Mouse (Mus musculus) layer of hippocampus, adult 11-12 months (tissue): ENCODE data around the gene Snip1.

Experiments used
- DNase-seq: peaks from one replicate; pipeline ENCODE4 v3.0.0; 2022; ENCODE audit warnings: low spot score

Snip1 gene

DNA sequence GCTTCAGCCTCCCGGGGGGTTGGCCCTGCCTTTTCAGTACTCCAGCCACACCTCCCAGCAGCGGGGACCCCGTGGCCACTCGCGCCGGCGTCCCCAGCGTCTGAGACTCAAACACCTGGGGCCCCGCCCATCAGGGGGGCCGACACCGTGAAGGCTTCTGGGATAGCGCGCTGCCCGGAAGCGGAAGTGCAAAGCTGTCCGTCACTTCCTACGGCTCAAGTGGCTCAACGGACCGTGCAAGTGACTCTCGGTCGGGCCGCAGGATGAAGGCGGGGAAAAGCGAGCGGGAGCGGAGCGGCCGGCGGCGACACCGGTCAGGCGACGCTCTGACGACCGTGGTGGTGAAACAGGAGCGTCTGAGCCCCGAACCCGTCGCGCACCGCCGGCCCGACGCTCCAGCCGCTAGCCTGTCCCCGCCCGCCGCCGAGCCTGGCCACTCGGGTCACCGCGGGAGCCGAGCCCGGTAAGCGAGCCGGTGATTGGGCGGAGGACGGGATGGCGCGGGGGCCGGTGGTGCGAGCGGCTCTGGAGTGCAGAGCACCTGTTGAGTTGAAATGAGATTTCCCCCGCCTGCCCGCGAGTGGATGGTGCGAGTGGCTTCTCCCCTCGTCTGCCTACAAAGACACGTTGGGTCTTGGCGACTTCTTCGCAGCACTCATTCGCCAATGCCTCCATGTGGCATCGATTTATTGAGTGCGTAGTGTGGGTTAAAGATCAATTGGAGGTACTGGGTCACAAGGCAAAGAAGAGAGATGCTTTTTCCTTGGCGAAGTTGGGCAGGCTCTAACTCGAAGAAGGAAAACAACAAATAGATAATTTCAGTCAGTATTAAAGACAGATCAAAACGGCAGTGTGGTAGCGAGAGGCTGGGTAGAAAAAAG lies at the start of gene Snip1:
TSS of gene Snip1 (plus strand) at position 183 of the 881 bp plus-strand sequence.
- peak; percentile 93 for DNase-seq

DNA sequence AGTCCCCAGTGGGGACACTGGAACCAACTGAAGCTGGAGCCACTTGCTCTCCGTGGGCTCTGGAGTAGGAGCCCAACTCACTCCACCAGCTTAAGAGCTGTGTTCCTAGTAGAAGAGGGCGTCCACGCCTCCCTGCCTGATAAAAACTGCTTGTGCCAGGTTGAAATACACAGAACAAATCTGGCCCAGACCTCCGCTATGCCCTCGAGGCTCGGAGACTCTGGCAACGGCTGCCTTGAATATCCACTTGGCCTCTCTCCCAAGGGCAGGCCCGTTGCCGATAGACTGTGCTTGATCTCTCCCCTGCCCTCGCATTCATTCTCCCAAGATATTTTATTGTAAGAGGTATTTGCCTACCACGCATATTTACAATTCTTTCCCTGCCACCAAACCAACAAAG lies 49.0 kb upstream of the Snip1 start:
- no peak for DNase-seq

DNA sequence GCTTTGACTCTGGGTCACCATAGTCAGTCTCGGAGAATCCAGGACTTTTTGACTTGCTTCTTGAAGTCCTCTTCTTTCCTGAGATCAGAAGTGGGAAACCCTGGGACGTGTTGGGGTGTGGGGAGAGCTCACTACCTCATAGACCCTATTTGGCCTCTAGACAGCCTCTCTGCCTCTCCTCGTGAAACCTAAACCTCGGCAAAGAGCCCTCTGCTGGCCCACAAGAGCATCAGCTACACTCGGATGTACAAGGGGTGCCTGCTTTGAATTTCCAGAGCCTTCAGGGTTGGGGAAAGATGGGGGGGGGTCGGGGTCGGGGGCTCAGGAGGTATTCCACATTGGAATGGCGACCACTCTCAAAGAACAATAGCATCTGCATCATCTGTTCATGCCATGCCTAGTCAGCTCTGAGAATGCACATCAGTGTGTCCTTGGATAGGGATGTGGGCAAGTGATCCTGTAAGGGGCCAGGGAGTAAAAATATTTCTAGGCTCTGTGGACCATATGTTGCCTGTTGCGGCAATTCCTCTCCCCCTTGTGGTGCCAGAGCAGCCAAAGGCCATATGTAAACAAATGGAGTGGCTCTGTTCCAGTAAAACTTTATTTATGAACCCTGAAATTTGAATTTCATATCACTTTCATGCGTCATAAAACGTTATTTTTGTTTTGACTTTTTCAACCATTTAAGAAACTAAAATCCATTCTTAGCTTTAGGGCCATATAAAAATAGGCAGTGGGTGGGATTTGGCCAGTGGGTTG lies 45.5 kb upstream of the Snip1 start:
- DNase-seq: no peak

DNA sequence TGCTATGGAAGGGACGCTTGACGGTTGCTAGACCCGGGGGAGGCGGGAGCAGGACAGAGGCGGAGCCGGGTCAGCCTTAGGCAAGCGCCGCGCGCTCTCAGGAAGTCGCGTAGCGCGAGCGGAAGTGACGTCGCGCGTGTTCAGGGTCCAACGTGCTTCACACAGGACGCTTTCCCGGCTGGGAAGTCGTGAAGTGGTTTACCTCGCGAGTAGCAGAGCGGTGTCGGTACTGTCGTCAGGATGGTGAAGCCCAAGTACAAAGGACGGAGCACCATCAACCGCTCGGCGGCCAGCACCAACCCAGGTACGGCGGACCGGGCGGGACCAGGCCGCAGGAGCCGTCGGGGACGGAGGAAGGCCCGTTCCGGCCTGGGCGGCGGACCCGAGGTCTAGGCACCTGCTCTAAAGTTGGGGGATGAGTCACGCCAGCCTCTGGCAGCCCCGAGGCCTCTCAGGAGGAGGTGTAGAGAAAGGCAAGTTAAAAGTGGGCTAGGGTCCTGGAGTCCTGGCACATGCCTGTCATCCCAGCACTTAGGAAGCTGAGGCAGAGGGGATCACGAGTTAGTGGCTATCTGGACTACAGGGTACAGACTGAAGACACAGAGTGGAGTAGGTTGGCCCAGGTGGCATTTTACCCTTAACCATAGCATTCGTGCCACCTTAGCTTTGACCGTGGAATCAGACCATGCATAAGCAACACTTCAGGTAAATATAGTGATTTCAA lies 36.4 kb upstream of the Snip1 start:
- peak; percentile 92 for DNase-seq

DNA sequence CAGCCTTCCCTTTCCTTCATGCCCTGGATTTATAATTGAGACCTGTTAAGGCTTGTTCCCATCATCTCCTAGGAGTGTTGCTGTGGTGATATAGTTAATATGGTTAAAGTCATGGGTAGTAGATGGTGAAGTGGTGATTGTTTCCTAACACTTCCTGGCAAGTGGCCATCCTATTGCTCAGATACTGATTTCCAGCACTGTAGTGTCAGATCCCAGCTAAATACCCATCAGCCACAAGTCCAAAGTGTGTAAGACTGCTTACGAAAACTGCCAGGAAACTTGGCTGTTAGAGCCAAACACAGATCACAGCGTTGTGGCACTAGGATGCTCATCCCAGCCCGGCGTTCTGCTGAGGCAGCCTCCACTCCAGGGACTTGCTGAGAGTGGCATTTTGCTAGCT lies 32.1 kb upstream of the Snip1 start:
- no peak for DNase-seq

DNA sequence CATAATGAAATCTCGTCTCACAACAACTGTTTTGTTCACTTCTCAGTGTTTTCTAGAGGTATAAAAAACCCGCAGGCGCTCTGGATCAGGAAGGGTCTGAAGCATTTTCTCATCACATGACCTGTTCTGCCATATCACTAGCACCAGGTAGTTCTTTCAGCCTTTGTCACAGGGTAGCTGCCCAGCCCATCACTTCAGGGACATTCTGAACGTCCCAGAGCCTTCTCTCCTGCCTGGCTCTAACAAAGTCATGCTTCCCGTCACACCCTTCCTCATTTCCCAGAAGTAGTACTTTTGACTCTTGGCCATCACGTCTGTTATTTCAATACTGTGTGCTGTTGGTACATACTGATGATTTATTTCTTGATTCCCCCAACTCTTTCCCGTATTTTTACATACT lies 22.0 kb upstream of the Snip1 start:
- DNase-seq: no peak

DNA sequence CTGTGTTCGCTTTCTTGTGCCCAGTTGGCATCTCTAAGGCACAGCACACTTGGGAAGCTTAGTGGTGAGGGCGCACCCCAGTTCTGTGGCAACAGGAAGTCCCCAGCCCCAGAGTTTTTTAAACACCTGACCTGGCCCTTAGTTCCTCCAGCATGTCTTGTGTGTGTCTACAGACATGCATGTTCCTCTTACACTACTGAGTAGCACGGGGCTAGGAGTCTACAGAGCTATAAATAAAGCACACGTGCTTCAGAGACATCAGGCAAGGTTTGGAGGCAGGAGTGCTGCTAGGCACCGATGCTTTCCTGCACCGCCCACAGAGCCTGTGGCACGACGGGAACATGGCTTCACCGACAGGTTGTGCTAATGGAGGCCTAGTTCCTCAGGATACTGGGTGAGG lies 11.1 kb upstream of the Snip1 start:
- DNase-seq: no peak

DNA sequence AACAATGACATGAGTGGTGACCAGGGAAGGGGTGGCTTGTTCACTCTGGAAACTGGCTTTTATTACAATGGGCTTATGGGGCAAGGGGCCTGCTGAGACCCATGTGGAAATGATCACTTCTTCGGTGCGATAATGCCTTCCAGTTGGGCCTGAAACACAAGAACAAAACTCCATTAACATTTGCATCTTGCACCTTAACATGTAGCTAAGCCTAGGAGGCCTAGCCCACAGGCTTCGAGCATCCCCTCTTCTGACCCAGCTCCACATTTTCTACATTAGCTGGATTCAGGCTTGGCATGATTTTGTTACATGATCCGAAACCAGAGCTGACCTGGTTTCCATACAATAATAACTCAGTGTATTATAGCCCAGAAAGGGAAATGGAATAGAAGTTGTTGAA lies 10.0 kb upstream of the Snip1 start:
- DNase-seq: no peak

DNA sequence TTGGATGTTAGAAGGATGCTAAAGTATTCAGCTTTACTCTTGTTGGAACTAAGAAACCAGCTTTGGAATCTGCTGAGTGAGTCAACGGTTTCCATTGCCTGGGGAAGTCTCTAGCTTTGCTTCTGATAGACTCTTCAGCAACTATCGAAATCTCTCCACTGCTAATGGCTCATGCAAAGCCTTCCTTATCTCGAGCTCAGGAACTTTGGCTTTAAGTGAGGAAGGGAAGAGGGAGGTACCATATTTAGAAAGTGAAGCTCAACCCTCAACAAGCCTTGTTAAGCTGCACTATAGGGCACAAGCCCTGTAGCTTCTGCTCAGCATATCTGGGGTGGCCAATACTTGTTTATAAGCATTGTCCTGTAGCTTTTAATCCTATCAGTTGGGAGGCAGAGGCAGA lies 9.2 kb upstream of the Snip1 start:
- DNase-seq: no peak

DNA sequence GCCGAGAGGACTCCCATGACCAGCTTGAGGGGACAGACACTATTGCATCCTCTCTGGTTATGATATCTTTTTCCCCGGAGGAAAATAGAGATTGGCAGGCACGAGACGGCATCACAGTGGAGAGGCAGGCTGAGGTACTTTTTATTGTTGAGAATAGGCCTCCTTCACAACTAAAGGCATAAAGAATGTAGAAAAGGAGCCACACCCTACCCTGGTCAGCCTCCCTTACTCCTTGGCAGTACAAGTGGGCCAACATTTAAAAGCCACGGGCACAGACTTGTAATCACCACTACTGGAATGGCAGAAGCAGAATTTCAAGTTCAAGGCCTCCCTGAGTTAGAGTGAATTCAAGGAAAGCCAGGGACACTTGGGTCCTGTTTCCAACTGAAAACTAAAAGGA lies 8.4 kb upstream of the Snip1 start:
- DNase-seq: no peak

DNA sequence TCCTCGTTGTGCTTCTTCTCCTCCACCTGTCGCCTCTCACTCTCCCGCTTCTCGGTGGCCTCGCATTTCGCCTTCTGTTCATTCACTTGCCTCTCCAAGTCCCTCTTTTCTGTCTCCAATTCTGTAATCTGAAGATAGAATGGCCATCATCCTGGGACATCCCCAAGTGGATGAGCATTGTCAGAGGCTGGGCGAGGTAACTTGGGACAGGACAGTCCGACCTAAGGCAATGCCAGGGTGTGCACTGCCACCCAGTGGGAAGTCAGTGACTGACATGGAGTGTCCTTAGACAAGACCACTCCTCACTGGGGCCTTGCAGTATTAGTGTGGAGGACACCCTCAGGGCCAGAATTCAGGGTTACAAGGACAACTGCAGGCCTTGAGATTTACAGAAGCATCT lies 7.4 kb upstream of the Snip1 start:
- peak; percentile 70 for DNase-seq

DNA sequence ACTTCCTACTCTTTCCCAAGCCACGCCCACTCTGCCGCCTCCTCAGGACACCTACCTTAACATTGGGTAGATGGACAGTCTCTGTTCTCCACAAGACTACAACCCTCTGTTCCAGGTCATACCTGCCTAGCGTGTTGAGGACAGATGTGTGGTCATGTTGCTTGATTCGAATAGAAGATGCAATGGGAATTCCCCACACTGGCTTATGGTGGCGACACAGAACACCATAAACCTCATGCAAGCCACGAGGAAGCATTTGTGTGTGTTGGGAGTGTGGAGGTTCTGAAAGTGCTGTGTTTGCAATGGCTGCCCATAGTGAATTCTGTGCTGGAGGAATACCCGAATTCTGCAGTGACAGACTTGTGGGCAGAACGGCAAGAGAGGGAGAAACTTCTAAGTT lies 2.6 kb upstream of the Snip1 start:
- DNase-seq: no peak

DNA sequence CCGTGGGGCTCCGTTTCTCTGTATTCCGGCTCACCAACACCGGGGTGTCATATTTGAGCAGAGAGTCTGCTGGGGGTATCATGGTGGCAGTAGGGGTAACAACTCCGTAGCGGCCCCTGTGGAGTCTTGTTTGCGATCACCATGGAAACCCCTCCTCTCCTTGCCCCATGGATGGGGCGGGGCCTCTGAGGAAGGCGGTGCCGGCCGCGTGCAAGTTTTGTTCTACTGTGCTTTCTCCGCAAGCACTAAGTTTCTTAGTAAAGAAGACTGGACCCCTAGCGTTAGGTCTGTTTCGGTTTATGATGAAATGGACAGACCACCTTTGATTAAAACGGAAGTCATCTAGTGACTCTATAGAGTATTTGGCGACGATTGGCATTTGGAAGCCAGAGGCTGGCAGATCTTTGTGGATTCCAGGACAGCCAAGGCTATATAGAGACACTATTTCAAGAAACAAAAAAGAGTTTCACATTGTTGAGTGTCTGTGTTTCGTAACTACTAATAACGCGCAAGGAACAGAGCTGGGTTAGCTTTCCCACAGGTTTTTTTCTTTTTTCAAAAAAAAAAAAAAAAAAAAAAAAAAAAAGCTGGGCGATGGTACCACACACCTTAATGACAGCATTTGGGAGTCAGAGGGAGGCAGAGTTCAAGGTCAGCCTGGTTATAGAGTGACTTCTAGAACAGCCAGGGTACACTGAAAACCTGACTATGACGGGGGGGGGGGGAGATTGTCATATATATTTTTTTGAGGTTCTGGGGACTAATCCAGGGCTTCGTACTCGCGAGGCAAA lies 760 bp upstream of the Snip1 start, which contains the start of gene Dnali1:
TSS of gene Dnali1 (minus strand) at position 187 of the 791 bp plus-strand sequence.
- DNase-seq: peak; percentile 35

DNA sequence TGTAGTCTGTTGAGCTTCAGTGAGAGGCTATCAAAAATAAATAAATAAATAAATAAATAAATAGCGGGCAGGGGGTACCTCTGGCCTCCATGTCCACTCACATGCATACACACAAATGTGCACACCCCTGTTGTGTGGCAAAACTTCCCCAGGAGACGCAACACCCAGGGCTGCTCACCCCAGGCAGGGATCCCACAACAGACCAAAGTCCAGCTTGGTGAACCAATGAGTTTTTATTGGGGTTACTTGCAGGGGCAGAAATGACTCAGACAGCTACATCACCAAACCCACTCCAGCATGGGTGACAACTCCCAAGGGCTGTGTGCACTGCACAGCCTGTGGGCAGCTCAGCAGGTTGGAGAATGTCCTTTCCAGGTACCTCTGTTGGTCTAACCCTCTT lies 11.2 kb downstream of the Snip1 start:
- no peak for DNase-seq

DNA sequence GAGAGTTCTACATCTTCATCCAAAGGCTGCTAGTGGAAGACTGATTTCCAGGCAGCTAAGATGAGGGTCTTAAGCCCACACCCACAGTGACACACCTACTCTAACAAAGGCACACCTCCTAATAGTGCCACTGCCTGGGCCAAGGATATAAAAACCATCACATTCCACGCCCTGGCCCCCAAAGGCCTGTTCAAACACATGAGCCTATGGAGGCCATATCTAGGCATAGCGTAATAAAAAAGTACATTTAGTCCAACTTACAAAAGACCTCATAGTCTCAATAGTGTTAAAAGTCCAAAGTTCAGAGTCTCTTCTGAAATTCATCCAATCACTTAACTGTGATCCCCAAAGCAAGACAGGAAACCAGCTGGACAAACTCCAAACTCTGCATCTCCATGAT lies 12.2 kb downstream of the Snip1 start:
- no peak for DNase-seq

DNA sequence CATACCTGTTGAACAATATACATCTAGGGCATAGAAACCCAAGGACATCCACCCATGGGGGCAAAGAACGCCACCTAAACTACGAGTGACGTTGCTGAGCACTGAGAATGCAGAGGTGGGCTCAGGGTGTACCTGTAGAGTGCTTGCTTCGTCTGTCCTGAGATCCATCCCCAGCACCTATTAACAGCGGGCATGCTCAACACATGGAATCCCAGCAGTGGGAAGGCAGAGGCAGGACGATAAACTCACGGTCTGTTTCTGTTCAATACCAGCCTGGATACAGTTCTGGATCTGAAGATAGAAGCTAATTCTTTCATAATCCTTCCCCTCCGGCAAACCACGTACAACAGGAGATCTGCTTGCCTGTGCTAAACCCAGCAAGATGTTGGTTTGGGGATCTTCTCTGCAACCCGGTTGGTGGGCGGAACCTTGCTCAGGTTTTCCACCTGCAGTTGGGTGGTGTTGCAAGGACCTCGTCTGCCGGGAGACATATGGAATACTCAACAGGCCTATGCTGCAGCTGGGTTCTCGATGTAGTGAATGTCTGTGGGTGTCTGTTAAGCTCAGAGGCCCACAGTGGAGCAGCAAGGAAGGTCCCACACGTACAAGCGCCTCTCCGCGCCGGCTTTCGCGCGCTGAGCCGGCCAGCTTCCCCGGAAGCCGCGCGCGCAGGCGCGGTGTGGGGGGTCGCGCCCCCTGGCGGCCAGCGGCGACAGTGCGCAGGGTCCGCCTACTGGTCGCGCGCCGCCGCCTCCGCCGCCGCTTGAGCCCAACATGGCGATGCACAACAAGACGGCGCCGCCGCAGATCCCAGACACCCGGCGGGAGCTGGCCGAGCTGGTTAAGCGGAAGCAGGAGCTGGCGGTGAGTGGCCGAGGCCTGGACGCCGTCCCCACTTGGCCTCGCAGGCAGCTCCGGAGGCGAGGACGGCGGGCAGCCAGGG lies 18.2 kb downstream of the Snip1 start, which contains the start of gene Meaf6:
TSS of gene Meaf6 (plus strand) at position 732 of the 943 bp plus-strand sequence.
- peak; percentile 93 for DNase-seq

DNA sequence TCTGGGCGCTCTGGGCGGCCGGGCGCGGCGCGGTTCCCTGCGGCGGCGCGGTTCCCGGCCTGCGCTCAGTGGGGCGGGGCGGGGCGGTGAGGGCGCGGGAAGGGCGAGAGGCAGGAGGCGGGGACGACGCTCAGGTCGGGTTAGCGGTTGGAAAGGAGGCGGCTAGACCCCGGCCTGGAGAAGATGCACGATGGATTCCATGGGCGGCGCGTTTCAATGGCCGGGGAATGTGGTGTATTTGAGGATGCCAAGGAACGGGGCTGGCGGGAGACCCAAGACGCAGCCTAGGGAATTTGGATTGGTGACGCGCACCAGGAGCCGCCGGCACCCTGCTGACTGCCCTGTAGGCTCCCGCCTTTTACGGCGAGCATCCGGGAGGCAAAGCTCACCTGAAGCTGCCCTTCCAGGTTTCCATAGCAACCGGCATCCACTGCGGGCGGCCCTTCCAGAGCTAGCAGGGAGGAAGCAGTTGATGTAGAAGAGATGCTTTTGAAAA lies 18.9 kb downstream of the Snip1 start:
- DNase-seq: peak; percentile 57

DNA sequence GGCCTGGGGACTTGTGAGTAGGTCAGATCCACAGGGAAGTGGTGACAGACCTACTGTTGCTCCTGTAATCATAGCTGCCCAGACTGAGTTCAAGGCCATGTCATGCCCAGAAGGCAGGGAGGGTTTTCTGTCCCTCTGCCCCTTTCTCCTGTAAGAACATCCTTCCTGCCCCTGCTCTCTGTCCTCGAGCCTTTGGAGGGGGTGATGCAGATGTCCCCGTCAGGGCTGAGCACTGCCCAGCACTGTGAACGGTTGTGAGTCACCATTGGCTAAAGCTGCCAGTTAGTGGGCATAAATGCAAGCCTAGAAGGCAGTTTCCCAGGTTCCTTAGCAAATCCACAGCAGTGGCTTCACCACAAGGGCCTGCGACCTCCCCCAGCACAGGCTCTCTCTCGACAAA lies 26.6 kb downstream of the Snip1 start:
- DNase-seq: no peak

DNA sequence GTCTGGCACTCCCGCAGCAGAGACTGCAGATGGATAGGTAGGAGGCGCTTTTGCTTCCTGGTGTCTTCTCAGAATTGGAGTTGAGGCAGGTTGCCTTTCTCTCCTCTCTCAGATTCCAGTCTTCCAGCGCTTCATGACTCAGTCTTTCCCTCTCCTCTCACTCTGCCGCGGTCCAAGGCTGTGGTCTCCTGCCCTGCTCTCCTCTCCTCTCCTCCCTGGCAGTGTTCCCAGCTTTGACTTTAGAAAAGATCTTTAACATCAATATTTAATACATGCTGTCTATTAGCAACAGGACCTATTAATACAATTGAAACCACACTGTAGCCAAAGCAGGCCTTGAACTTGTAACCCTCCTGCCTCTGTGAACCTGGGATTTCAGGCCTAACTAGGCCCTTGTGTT lies 29.6 kb downstream of the Snip1 start:
- no peak for DNase-seq

DNA sequence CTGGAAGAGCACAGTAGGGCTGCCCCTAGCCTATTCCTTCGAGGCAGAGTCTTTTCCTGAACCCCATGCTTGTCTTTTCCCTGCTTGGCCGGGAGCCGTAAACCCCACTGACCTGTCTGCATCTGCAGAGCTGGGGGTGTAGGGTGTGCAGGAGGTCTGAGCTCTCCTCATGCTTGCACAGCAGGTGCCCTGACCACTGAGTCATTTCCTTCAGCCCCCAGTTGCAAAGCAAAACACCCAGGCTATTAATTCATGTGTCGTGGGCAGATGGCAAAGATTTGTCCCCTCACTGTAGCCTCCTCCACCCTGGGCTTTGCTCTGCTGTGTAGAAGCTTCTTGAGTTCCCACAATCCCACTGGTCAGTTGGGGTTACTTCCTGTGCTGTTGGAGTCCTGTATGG lies 30.9 kb downstream of the Snip1 start:
- no peak for DNase-seq
